In the genomic region with DNA sequence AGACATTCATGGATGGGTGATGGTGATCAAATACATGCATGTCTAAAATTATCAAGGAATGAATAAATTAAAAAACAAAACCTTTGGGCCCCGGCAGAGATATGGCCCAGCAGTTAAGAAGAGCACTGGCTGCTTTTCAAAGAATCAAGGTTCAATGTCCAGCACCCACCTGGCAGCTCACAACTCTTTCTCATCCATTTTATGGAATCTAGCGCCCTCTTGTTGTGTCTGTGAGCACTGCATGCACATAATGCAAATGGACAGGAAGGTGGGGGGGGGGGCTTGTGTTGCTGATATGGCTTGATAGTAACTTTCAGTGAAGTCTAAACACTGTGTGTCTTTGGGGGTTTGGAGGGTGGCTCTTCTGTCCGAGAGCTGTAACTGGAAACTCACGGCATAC, we compare ENCODE assay signal across 8 mouse cellular contexts. TPM values are rescaled to one million over a fixed set of nuclear protein-coding genes. Genes with fewer than 3 reads are reported as not detected.
DNase-seq lines count a peak whose midpoint lies in the region; ATAC-seq and TF ChIP-seq lines count a peak whose summit lies in the region.

No protein-coding gene starts in this region.

- ATAC-seq in liver, postnatal 0 days = no peak

- no peak overlapping the region for H3K27ac ChIP-seq in liver, postnatal 0 days (ENCODE audit: low read depth)

- H3K4me3 ChIP-seq in liver, postnatal 0 days (ENCODE audit: low read depth, low read length) = no peak overlapping the region

- WGBS in liver, postnatal 0 days (ENCODE audit: insufficient replicate concordance) = 61% methylated on average over 4 of the region's 4 CpGs

- no peak for TF ChIP-seq EP300 in liver, postnatal 0 days (IDR thresholded peaks at IDR 0.05; ENCODE audit: low read depth)

- no peaks in the 10 kb centered on the region for H3K9me3 ChIP-seq in liver, postnatal 0 days (ENCODE audit: low read length)

- H3K4me2 ChIP-seq in liver, postnatal 0 days (ENCODE audit: low read depth, low read length) = no peak overlapping the region

- no peak overlapping the region for H3K9ac ChIP-seq in liver, postnatal 0 days (replicated peaks)

- peak; percentile 64 to 70 for DNase-seq in cerebellum, postnatal 10 days
- DNase-seq in cerebellum, adult 9-10 months = no peak
- peak; percentile 42 for DNase-seq in left cerebral cortex, postnatal 4 days
- no peak for DNase-seq in left cerebral cortex, postnatal 10 days (ENCODE audit: extremely low spot score in 1 of 2, low spot score in 2 of 2)
- peak; percentile 34 for DNase-seq in adrenal gland, postnatal 14 days
- peak; percentile 50 for DNase-seq in liver, postnatal 0 days
- DNase-seq in thymus, adult 18-20 months = peak; percentile 11 to 31
- DNase-seq in ovary, postnatal 14 days (ENCODE audit: low spot score) = no peak

- intact Hi-C loops in left cerebral cortex, postnatal 4 days (cut with DNase I) = no loop called here
- intact Hi-C loops in left cerebral cortex, postnatal 10 days (cut with DNase I) = no loop called here

- H3K36me3 ChIP-seq in liver, postnatal 0 days (replicated peaks; ENCODE audit: insufficient read depth, low read length) = no peaks in the 10 kb centered on the region

- TF ChIP-seq CTCF in liver, postnatal 0 days (IDR thresholded peaks at IDR 0.05; ENCODE audit: low read depth) = peak; percentile 71

- H3K4me1 ChIP-seq in liver, postnatal 0 days (ENCODE audit: insufficient read depth) = no peaks in the 10 kb centered on the region

- peaks cover 21% of the 10 kb centered on the region for H3K27me3 ChIP-seq in liver, postnatal 0 days (ENCODE audit: insufficient read depth, low read length)

RNA-seq across cellular contexts. Expression of a gene that starts 5.6 kb away (rescaled TPM):
- total RNA-seq in left cerebral cortex, postnatal 4 days (2021) = 10 to 100 TPM; 23.4 to 24.1 TPM
- total RNA-seq in left cerebral cortex, postnatal 10 days (2021) = 10 to 100 TPM; 31.3 to 32.5 TPM
- total RNA-seq in adrenal gland, postnatal 14 days (2021) = 4.7 and 5.2 TPM in 2 replicates
- 0.08 and 0.09 TPM in 2 replicates for polyA plus RNA-seq in liver, postnatal 0 days (2015; fragmentation: Nextera tagmentation; extraction: Ambion mirVana)

RNA-seq across cellular contexts. Expression of a gene that starts 19.4 kb away (rescaled TPM):
- total RNA-seq in left cerebral cortex, postnatal 4 days (2021) = 10 to 100 TPM; 20.2 to 26.4 TPM
- total RNA-seq in left cerebral cortex, postnatal 10 days (2021) = 10 to 100 TPM; 18.0 to 23.5 TPM
- total RNA-seq in adrenal gland, postnatal 14 days (2021) = 15.4 and 16.8 TPM in 2 replicates
- 18.8 and 23.9 TPM in 2 replicates for polyA plus RNA-seq in liver, postnatal 0 days (2015; fragmentation: Nextera tagmentation; extraction: Ambion mirVana)

RNA-seq across cellular contexts. Expression of a gene that starts 51.1 kb away (rescaled TPM):
- total RNA-seq in left cerebral cortex, postnatal 4 days (2021) = 100 to 1,000 TPM; 407 to 423 TPM
- total RNA-seq in left cerebral cortex, postnatal 10 days (2021) = 100 to 1,000 TPM; 462 to 490 TPM
- 100 and 103 TPM in 2 replicates for total RNA-seq in adrenal gland, postnatal 14 days (2021)
- 31.7 and 32.3 TPM in 2 replicates for polyA plus RNA-seq in liver, postnatal 0 days (2015; fragmentation: Nextera tagmentation; extraction: Ambion mirVana)

Comparison
In these comparisons a context has a peak if more than half of its experiments do, and no peak if none do; other contexts are left out.
1. DNase-seq: peak in cerebellum, postnatal 10 days (2 of 2), left cerebral cortex, postnatal 4 days (single experiment), adrenal gland, postnatal 14 days (single experiment), liver, postnatal 0 days (single experiment) and thymus, adult 18-20 months (2 of 2); none in cerebellum, adult 9-10 months (single experiment), left cerebral cortex, postnatal 10 days (0 of 2) and ovary, postnatal 14 days (single experiment).